Mouse (Mus musculus) erythroblast, embryonic 14.5 days (primary cell): ENCODE results near the gene Slc23a2.

ENCODE experiments used
- GATA1 ChIP-seq: IDR thresholded peaks from 2 replicates; pipeline ENCODE4 v1.6.1; 2012; ENCODE audit warnings: low read length, inconsistent platforms, mixed read lengths
- TAL1 ChIP-seq: IDR thresholded peaks from 3 replicates; pipeline ENCODE4 v1.6.1; 2012; ENCODE audit warnings: low read length, inconsistent platforms, mixed read lengths

GRCm38 (mm10) chr2:132043101-132043621 lies 101.7 kb downstream of the Slc23a2 start:
- no peak for TF ChIP-seq GATA1
- TF ChIP-seq TAL1, result no peak
